In the genomic region with DNA sequence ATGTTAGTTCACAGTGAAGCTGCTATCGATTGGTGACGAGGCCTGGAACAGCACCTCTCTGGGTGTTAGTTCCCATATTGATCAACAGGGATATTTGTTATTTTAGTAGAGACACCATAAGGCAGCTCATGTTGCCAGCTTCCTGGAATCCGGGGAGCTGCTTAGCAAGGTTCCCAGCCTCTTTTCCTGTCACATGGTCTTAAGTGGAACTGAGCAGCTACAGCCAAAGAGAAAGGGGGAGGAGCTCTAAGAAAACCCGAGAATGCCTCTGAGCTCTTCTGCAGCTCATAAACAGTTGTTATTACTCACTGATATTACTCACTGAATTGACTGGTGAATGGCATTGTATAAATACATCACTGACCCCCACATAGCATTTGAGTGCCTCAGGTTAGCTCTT, we compare ENCODE assay signal across 26 mouse cellular contexts.
A peak's percentile ranks its signal among the peaks of the same experiment; 100 is the strongest.
DNase-seq lines count a peak whose midpoint lies in the region; ATAC-seq and TF ChIP-seq lines count a peak whose summit lies in the region.
"Had no signal": no experiment of that assay in that cellular context is flagged by ENCODE, and none has a peak within 500 bp of the region (broad histone marks: within the 10 kb centered on the region; RNA-seq: fewer than 3 reads in every experiment).

No protein-coding gene starts in this region.

- no peak overlapping the region for H3K9ac ChIP-seq in forebrain, postnatal 0 days
- no peak overlapping the region for H3K9ac ChIP-seq in lung, postnatal 0 days (replicated peaks; ENCODE audit: low read depth)
- H3K9ac ChIP-seq: embryonic facial prominence, embryonic 12.5 days; heart, embryonic 12.5 days; limb, embryonic 12.5 days; neural tube, embryonic 15.5 days had no signal

- no peaks in the 10 kb centered on the region for H3K9me3 ChIP-seq in forebrain, postnatal 0 days (ENCODE audit: low read length)
- H3K9me3 ChIP-seq in lung, postnatal 0 days (ENCODE audit: low read length), result no peaks in the 10 kb centered on the region
- H3K9me3 ChIP-seq: embryonic facial prominence, embryonic 12.5 days; heart, embryonic 12.5 days; limb, embryonic 12.5 days; neural tube, embryonic 15.5 days had no signal

- no peaks in the 10 kb centered on the region for H3K27me3 ChIP-seq in forebrain, postnatal 0 days (ENCODE audit: insufficient read depth, low read length)
- no peaks in the 10 kb centered on the region for H3K27me3 ChIP-seq in lung, postnatal 0 days (replicated peaks; ENCODE audit: insufficient read depth, low read length)
- H3K27me3 ChIP-seq: embryonic facial prominence, embryonic 12.5 days; heart, embryonic 12.5 days; limb, embryonic 12.5 days; megakaryocyte, embryonic 14.5 days; neural tube, embryonic 15.5 days had no signal

- H3K27ac ChIP-seq in forebrain, postnatal 0 days (ENCODE audit: low read depth, low read length), result no peak overlapping the region
- H3K27ac ChIP-seq in lung, postnatal 0 days (ENCODE audit: low read length), result no peak overlapping the region
- H3K27ac ChIP-seq: embryonic facial prominence, embryonic 12.5 days; hindbrain, postnatal 0 days; limb, embryonic 12.5 days; neural tube, embryonic 15.5 days had no signal

- no peaks in the 10 kb centered on the region for H3K36me3 ChIP-seq in forebrain, postnatal 0 days (ENCODE audit: insufficient read depth)
- H3K36me3 ChIP-seq in lung, postnatal 0 days (ENCODE audit: insufficient read depth, low read length), result no peaks in the 10 kb centered on the region
- H3K36me3 ChIP-seq: embryonic facial prominence, embryonic 12.5 days; heart, embryonic 12.5 days; limb, embryonic 12.5 days; neural tube, embryonic 15.5 days had no signal

- peaks cover 21% of the 10 kb centered on the region for H3K4me1 ChIP-seq in forebrain, postnatal 0 days (ENCODE audit: insufficient read depth)
- no peaks in the 10 kb centered on the region for H3K4me1 ChIP-seq in lung, postnatal 0 days (ENCODE audit: insufficient read depth, low read depth, low read length)
- H3K4me1 ChIP-seq: megakaryocyte, embryonic 14.5 days had no signal

- no peak for TF ChIP-seq CTCF in forebrain, postnatal 0 days (IDR thresholded peaks at IDR 0.05; ENCODE audit: low read depth)
- TF ChIP-seq CTCF in lung, postnatal 0 days (IDR thresholded peaks at IDR 0.05), result no peak

- 0 out of 2 replicates have a peak, but pooled peaks have one; percentile 15 for ATAC-seq in frontal cortex, adult (ENCODE audit: low TSS enrichment)
- ATAC-seq in forebrain, postnatal 0 days, result peak; percentile 62
- no peak for ATAC-seq in lung, postnatal 0 days
- ATAC-seq: hindbrain, postnatal 0 days; intestine, embryonic 16.5 days had no signal

- 49% methylated on average over 4 of the region's 4 CpGs for WGBS in forebrain, postnatal 0 days
- 55% methylated on average over 4 of the region's 4 CpGs for WGBS in lung, postnatal 0 days

- no peak overlapping the region for H3K4me2 ChIP-seq in forebrain, postnatal 0 days (ENCODE audit: low read depth)
- H3K4me2 ChIP-seq in lung, postnatal 0 days (replicated peaks; ENCODE audit: low read depth, low read length), result no peak overlapping the region
- H3K4me2 ChIP-seq: embryonic facial prominence, embryonic 12.5 days; heart, embryonic 12.5 days; limb, embryonic 12.5 days; liver, embryonic 11.5 days; neural tube, embryonic 15.5 days had no signal

- no peak overlapping the region for H3K4me3 ChIP-seq in forebrain, postnatal 0 days (ENCODE audit: low read depth, low read length)
- H3K4me3 ChIP-seq in lung, postnatal 0 days (ENCODE audit: low read depth, low read length), result no peak overlapping the region
- H3K4me3 ChIP-seq: embryonic facial prominence, embryonic 12.5 days; heart, embryonic 12.5 days; limb, embryonic 12.5 days; megakaryocyte, embryonic 14.5 days; neural tube, embryonic 15.5 days had no signal

- no peak for DNase-seq in frontal cortex, postnatal 36 days (ENCODE audit: low spot score in 2 of 2)
- DNase-seq in 3T3-L1 (ENCODE audit: low read depth, low spot score) (peak; percentile 65), adipocyte (ENCODE audit: low spot score) (peak; percentile 18)
- DNase-seq in forebrain, postnatal 0 days, result peak; percentile 22
- no peak for DNase-seq in lung, postnatal 0 days (ENCODE audit: low spot score)
- DNase-seq in adrenal gland, postnatal 25 days, result no peak
- DNase-seq: adrenal gland, postnatal 36 days; cerebellum, adult 18-20 months; cerebellum, postnatal 25 days; heart, adult 18-20 months; heart, postnatal 10 days; kidney, postnatal 36 days; layer of hippocampus, postnatal 36 days; lung, adult 2 months; lung, postnatal 36 days; midbrain, embryonic 14.5 days; right cerebral cortex, adult 18-20 months had no signal

- no peak for TF ChIP-seq EP300 in lung, postnatal 0 days (IDR thresholded peaks at IDR 0.05)

Comparison
In these comparisons a context has a peak if more than half of its experiments do, and no peak if none do; other contexts are left out.
1. DNase-seq: peak in 3T3-L1 (single experiment), adipocyte (single experiment) and forebrain, postnatal 0 days (single experiment); none in frontal cortex, postnatal 36 days (0 of 2), lung, postnatal 0 days (single experiment) and adrenal gland, postnatal 25 days (single experiment).